Mouse (Mus musculus) CH12.LX (cell line): ENCODE measurements around the gene Zcchc8.

Source experiments
- CHD2 ChIP-seq: IDR thresholded peaks from 2 replicates; pipeline ENCODE4 v1.6.1; 2011; ENCODE audit warnings: low read length, improper control_type of control experiment
- CTCF ChIP-seq, 2 experiments: IDR thresholded peaks in 1 of 2; conservative IDR thresholded peaks in 1 of 2; 2 replicates each; pipeline ENCODE4 v1.5.1; 2011 to 2012; ENCODE audit warnings: low read depth in 2 of 2, low read length in 2 of 2, improper control_type of control experiment in 1 of 2, inconsistent platforms in 1 of 2, mild to moderate bottlenecking in 1 of 2, moderate library complexity in 1 of 2
- EP300 ChIP-seq: IDR thresholded peaks from 2 replicates; pipeline ENCODE4 v1.6.1; 2011; ENCODE audit warnings: low read length, improper control_type of control experiment
- ETS1 ChIP-seq: conservative IDR thresholded peaks from 2 replicates; pipeline ENCODE4 v1.6.1; 2012; ENCODE audit warnings: low read depth, mild to moderate bottlenecking, inconsistent platforms, low read length, improper control_type of control experiment, moderate library complexity
- MAX ChIP-seq: IDR thresholded peaks from 2 replicates; pipeline ENCODE4 v1.6.1; 2011; ENCODE audit warnings: low read length, improper control_type of control experiment
- POLR2A ChIP-seq: IDR thresholded peaks from 2 replicates; pipeline ENCODE4 v1.6.1; 2011; ENCODE audit warnings: low read depth, mild to moderate bottlenecking, improper control_type of control experiment, low read length
- RCOR1 ChIP-seq: conservative IDR thresholded peaks from 2 replicates; pipeline ENCODE4 v1.6.1; 2012; ENCODE audit warnings: low read depth, mild to moderate bottlenecking, inconsistent platforms, low read length, improper control_type of control experiment
- TBP ChIP-seq: conservative IDR thresholded peaks from 2 replicates; pipeline ENCODE4 v1.6.1; 2011; ENCODE audit warnings: low read depth, low read length, improper control_type of control experiment
- TCF12 ChIP-seq: IDR thresholded peaks from 2 replicates; pipeline ENCODE4 v1.6.1; 2014; ENCODE audit warnings: low read depth, mild to moderate bottlenecking, inconsistent platforms, low read length, improper control_type of control experiment
- USF1 ChIP-seq: IDR thresholded peaks from 2 replicates; pipeline ENCODE4 v1.6.1; 2014; ENCODE audit warnings: low read depth, mild to moderate bottlenecking, inconsistent platforms, low read length, improper control_type of control experiment
- ZNF384 ChIP-seq: IDR thresholded peaks from 2 replicates; pipeline ENCODE4 v1.6.1; 2012; ENCODE audit warnings: low read depth, low read length, improper control_type of control experiment, inconsistent platforms

DNA sequence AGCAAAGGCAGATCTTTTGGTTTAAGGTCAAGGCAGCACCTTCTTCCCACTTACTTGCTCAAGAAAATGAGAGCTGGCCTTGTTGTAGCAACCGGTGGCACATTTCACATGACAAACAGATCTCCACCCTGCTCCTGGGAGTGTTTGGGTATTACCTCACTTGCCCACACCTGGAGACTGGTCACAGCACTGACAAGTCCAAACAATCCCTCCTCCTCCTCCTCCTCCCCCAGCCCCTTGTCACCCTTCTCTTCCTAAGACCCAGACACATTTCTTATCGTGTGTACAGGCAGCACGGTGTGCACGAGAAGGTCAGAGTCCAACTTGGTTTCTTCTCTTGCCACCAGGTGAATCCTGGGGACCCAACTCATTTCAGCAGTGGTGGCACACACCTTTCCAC lies 23.9 kb downstream of the Zcchc8 start:
- TF ChIP-seq POLR2A (no peak), TCF12 (no peak), CTCF (conservative IDR thresholded peaks at IDR 0.05 in 1 of 2, IDR thresholded peaks at IDR 0.05 in 1 of 2; ENCODE audit: low read depth in 2 of 2, low read length in 2 of 2) (no peak), CHD2 (no peak), EP300 (no peak), MAX (no peak), RCOR1 (no peak), ZNF384 (no peak), ETS1 (no peak), TBP (no peak), USF1 (no peak)
